Mouse (Mus musculus): ENCODE measurements at regions not wholly inside any gene's neighbourhood (a gene's known extent, or its start where the extent isn't known, plus 50 kb on each side); places are given as distances from the start of the nearest gene placed in this dataset.

DNA sequence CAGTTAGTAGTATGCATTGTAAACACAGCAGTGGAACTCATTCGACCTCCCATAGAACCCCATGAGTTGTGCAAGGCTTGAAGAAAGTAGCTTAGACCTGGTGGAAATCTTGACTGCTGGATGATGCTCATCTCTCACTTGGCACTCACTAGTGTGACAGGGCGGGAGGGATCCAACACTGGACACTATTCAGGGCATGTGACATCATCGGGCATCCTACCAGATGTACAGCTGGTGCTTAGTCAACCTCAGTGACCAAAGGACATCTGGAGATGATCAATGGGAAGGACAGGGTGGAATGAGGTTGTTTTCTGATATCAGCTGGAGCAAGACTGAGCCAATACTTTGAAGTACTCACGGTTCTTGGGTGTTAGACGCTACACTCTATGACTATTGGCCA is 114.9 kb upstream of the Rnaseh2b start:
- no peak for DNase-seq (ENCODE audit: low spot score)

DNA sequence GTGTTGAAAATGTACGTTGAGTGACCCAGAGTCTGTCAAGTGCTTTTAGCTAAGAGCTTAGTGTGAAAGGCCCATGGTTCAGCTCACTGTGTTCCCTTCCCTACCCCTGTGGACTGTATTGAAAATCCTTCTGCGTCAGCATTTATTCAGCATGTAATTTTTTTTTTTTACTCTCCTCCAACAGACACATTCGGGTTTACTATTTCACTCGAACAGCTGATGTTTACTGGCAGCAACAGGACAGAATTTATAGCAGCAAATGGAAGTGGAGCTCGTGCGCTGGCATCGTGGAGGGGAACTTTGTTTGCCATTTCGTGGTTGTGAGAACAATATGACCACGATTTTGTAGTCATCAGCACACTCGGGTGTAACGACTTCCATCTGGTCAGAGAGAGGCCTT is 105.0 kb upstream of the Rnaseh2b start:
- DNase-seq (ENCODE audit: low spot score), result no peak

DNA sequence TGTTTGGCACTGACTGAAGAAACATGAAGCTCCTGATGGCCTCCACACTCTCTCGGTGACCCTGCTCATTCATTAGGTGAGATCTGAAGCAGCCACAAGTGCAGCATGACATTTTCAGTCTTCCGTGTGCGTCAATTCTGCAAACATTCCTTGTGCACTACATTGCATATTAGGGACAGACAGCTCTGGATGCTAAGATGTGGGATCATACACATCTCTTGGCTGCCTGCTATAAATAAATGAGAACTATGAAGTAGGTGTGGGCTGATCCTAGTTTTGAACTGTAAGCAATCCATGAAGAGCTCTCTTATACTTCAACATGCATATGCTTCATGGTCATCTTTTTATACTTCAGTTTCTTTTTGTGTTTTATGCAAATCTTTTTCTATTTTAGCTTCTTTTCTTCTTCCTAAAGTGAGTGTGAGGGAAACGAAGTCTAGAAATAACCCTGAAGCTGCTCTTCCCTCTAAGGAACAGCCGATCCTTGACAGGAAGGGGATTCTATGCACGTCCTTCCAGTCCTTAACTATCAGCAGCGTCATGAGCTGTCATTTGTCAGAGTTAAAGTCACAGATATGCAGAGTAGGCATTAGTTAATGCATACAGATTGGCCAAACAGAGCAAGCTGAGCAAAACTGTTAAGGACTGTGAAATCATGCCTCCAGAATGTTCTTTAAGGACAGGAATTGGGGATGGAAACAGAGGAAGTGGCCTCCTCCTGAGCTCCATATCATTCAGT is 104.1 kb upstream of the Rnaseh2b start:
- DNase-seq (ENCODE audit: low spot score), result no peak

DNA sequence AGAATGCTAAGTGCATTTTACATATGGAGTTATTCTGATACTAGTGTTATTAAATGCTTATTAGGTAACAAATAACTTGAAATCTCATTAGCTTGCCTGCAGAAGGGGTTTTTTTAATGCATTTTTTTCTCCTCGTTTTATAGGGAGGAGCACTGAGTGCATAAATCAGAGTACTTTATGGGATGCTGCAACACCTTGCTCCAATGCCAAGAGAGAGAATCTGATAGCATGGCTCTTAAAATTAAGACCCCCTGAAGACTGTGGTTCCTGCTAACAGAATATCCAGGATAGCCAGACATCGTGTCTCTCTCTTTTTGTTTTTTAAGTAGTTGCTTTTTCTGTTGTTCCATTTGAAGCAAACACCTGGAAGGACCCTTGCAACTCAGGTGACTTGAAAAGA is 100.8 kb upstream of the Rnaseh2b start:
- no peak for DNase-seq (ENCODE audit: low spot score)

DNA sequence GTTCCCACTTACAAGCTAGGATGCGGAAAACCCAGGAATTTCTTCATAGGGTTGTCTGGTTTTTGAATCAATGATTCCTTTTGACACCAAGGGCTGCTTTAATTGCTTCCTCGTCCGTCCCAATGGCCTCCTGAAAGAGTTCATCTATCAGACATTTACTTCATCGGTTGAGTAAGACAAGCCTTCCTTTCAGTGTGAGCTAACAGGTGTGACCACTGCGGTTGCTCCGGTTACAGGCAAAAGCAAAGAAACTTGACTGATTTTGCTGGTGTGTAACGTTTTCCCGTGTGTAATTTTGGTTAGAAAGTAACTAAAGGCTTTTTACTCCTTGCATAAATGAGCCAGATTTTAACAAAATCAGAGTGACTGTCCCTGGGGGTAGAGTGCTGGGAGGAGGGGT is 99.6 kb upstream of the Rnaseh2b start:
- no peak for DNase-seq (ENCODE audit: low spot score)

DNA sequence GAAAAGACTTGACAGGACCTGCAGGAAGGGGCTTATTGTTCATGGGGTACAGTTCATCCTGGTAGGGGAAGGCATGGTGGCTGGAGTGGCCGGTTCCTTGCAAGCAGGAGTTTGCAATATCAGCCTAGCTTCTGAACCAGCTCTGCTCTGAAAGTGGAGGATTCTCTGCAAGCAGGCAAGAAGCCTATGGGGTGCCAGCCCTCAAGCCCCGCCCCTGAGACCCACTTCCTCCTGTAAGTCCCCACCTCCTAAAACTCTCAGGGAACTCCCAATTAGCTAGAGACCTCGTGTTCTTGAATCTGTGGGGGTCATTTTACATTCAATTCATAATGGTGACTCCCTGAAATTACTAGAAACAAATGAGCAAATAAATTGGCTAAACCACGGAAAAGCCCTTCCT is 99.0 kb upstream of the Rnaseh2b start:
- DNase-seq (ENCODE audit: low spot score), result no peak

DNA sequence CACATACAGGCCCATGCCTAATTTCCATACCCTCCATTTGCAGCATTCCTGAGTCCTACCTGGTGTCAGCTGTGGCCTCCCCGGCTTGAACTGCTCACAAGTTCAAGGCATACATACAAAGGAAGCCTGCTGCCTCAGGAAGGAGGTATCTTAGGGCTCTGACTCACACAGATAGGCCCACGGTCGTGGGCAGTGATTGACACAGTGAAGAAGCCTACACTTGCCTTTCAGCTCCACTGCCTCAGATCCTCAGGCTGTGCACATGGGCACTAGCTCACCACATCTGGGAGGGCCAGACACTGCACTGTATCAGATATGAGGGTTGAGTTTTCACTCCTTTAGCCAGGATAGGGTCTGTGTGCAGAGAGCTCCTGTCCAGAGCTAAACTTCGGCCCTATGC is 95.6 kb upstream of the Rnaseh2b start:
- no peak for DNase-seq (ENCODE audit: low spot score)

DNA sequence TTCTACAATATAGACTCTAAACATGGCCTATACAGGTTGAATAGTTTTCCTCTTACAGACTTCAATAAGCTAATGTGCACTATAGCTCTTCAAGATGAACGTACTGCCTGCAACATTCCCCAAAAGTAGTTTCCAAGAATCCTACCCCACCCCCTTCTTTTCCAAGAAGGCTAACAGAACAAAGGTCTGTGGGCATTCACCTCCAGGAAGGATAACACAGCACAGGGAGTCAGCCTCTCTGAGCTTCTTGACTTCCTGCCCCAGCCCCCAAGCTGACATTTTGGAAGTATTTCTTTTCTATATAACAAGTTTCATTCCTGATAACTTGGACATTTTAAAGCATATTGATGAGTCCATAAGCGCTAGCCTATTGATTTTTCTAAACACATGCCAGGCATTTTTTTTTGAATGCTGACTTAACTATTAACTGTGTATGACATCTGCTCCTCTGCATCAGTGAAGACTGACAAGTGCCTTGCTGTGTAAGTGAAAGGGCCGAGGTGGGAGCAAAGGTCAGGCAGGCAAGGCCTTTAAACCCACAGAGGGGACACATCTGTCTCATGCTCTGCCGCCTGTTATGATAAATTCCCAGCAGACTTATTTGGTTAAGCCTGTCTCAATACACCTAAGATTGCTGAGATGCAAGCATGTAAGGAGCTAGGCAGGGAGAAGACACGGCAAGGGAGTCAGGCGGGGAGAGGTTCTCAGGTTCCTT is 93.8 kb upstream of the Rnaseh2b start:
- DNase-seq (ENCODE audit: low spot score), result peak; percentile 57

DNA sequence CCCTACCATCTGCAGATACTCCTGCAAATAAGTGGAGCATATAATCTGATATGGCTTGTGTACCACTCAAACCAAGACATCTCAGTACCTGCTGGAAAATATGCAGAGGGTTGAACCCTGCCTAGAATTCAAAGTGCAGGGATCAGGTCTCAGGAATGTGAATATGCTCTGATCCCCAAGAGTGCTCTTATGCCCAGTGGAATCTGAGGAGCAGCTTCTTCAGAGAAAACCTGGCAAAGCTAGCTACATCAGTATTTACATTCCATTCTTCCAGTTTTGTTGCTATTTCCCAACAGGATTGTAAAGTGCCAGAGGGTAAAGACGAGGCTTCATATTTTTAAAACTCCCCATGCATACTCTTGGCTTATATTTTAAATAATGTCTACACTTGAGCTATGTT is 77.3 kb upstream of the Rnaseh2b start:
- DNase-seq (ENCODE audit: low spot score), result no peak

DNA sequence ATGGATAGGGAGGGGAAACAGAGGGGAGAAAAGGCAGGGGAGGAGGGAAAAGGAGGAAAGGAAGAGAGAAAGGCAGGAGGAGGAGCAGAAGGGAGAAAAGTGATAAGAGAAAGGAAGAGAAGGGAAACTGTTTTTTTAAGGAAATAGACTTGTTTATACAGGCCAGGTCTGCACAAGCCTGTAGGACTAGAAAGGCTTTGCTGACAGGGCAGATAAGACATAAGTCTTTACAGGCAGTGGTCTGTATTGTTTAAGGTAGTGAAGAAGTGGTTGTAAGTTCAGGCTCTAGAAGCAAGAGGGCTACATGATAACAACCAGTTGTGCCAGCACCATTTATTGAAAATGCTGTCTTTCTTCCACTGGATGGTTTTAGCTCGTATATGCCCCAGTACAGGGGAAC is 75.4 kb upstream of the Rnaseh2b start:
- no peak for DNase-seq (ENCODE audit: low spot score)

DNA sequence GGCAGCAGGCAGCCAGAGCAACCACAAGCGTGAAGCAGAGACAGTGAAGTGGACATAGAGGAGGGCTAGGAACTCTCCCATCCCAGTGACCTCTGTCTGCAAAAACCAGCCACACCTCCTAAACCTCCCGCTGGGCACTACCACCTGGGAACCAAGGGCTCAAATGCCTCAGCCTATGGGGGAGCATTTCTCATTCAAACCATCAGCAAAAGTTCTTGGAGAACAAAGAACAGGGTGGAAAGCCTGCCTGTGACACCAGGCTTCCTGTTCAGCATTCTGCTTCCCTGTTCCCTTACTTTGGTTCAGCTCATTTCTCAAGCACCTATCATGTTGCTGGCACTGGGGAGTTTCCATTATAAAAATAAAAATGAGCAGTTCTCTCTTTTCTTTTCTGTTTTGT is 74.4 kb upstream of the Rnaseh2b start:
- DNase-seq (ENCODE audit: low spot score), result no peak

DNA sequence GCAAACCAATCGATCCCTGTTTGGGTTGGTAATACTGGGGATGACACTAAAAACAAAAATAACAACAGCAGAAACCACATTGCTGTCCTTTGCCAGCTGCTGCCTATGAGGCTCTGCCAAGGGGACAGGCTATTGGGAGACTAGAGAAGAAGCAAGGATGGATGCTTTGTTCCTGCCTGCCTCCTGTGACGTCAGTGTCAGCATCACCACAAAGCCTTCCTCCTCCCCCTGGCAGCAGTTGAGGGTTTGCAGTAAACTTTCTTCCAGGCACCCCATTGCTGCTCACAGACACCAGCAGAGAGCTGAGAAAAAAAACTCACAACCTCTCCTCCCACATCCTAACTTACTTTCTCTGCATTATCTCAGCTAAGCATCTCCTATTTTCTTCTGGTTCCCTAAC is 73.7 kb upstream of the Rnaseh2b start:
- DNase-seq (ENCODE audit: low spot score), result no peak

DNA sequence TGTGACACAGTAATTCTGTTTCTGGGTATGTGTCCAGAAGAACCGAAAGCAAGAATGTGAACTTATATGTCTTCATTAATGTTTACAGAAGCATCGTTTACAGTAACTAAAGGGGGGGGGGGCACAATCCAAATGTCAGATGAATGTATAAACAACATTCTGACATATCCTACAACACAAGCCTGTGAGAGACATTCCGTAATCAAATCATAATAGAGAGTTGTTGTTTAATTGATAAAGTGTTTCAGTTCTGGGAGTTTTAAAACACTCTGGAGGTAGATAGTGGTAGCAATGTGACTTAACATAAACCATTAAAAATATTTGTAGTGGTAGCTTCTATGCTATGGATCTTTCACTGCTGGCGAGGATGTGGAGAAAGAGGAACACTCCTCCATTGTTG is 71.6 kb upstream of the Rnaseh2b start:
- DNase-seq (ENCODE audit: low spot score), result no peak
